7 mouse cellular contexts compared by ENCODE assay signal in genomic region chr16:45023904-45024303, GRCm38 (mm10).
A peak's percentile ranks its signal among the peaks of the same experiment; 100 is the strongest.
DNase-seq lines count a peak whose midpoint lies in the region; TF ChIP-seq lines count a peak whose summit lies in the region.

No protein-coding gene starts in this region.

- no peak overlapping the region for H3K27ac ChIP-seq in bone marrow, adult 2 months (ENCODE audit: control insufficient read depth, insufficient read depth, low read depth, low read length, poor library complexity)

- no peak overlapping the region for H3K4me3 ChIP-seq in bone marrow, adult 2 months (replicated peaks; ENCODE audit: control insufficient read depth, low read depth, low read length)

- WGBS in bone marrow, adult 2 months: 24% methylated on average over 4 of the region's 4 CpGs

- TF ChIP-seq CTCF in bone marrow, adult 2 months (IDR thresholded peaks at IDR 0.05; ENCODE audit: control insufficient read depth, insufficient read depth, low read length): peak; percentile 64

- no peak for TF ChIP-seq POLR2A in bone marrow, adult 2 months (IDR thresholded peaks at IDR 0.05; ENCODE audit: borderline replicate concordance, control insufficient read depth, low read depth, low read length)

- no peaks in the 10 kb centered on the region; the same call in 1 of the 2 replicates for H3K4me1 ChIP-seq in bone marrow, adult 2 months (ENCODE audit: control insufficient read depth, insufficient read depth, low read length)

- DNase-seq in A20 (ENCODE audit: low read depth, low spot score): peak; percentile 76
- DNase-seq in CD4-positive, CD25-positive, alpha-beta regulatory T cell, adult 2 months (ENCODE audit: low read depth, low spot score): peak; percentile 89
- peak; percentile 36 to 62 for DNase-seq in frontal cortex, postnatal 36 days (ENCODE audit: low spot score in 2 of 2)
- DNase-seq in layer of hippocampus, adult 18-20 months (ENCODE audit: low spot score in 2 of 2): peak; percentile 8 to 77
- DNase-seq in lung, postnatal 10 days: peak; percentile 81
- peak; percentile 31 to 51 for DNase-seq in thymus, adult 18-20 months
